Mouse (Mus musculus): ENCODE measurements around the gene Desi2.
A peak's percentile ranks its signal among the peaks of the same experiment; 100 is the strongest.
"Not testable (repeated sequence)": the region's sequence is repeated elsewhere in the genome, so short reads cannot be mapped to it uniquely, and the experiment has no call there.

Gene Desi2

GRCm38 (mm10) chr1:178258821-178259220, 71.6 kb downstream of the Desi2 start:
- no peak for DNase-seq (ENCODE audit: low spot score in 2 of 2)

GRCm38 (mm10) chr1:178265381-178265780, 78.2 kb downstream of the Desi2 start:
- not testable (repeated sequence) for DNase-seq (ENCODE audit: low spot score in 2 of 2)

- DNase-seq (ENCODE audit: low spot score in 2 of 2) = no peak
Observed at GRCm38 (mm10) chr1:178270635-178271034, 83.4 kb downstream of the Desi2 start.

GRCm38 (mm10) chr1:178275174-178275730, 88.0 kb downstream of the Desi2 start:
- DNase-seq (ENCODE audit: low spot score in 2 of 2) = no peak

- DNase-seq (ENCODE audit: low spot score in 2 of 2) = no peak
Observed at GRCm38 (mm10) chr1:178275738-178276053, 88.5 kb downstream of the Desi2 start.

- peak; percentile 86 to 88 for DNase-seq (ENCODE audit: low spot score in 2 of 2)
Observed at GRCm38 (mm10) chr1:178276054-178276911, 89.1 kb downstream of the Desi2 start.

GRCm38 (mm10) chr1:178283314-178283713, 96.1 kb downstream of the Desi2 start:
- DNase-seq (ENCODE audit: low spot score in 2 of 2) = not testable (repeated sequence)

GRCm38 (mm10) chr1:178283946-178284720, 96.9 kb downstream of the Desi2 start:
- DNase-seq (ENCODE audit: low spot score in 2 of 2) = no peak

- no peak for DNase-seq (ENCODE audit: low spot score in 2 of 2)
Observed at GRCm38 (mm10) chr1:178287601-178288176, 100.5 kb downstream of the Desi2 start.

- DNase-seq (ENCODE audit: low spot score in 2 of 2) = no peak
Observed at GRCm38 (mm10) chr1:178291716-178292115, 104.5 kb downstream of the Desi2 start.

GRCm38 (mm10) chr1:178294051-178294450, 106.8 kb downstream of the Desi2 start:
- DNase-seq (ENCODE audit: low spot score in 2 of 2) = no peak

GRCm38 (mm10) chr1:178301261-178301660, 114.0 kb downstream of the Desi2 start:
- DNase-seq (ENCODE audit: low spot score in 2 of 2) = not testable (repeated sequence)

- DNase-seq (ENCODE audit: low spot score in 2 of 2) = peak; percentile 70 to 85
Observed at GRCm38 (mm10) chr1:178303425-178303824, 116.2 kb downstream of the Desi2 start.

All from right cerebral cortex, postnatal 10 days (tissue).